Mouse (Mus musculus) common myeloid progenitor, adult 5-6 weeks (primary cell): ENCODE data around the gene Znhit6. TPM values are rescaled to one million over a fixed set of nuclear protein-coding genes. Genes with fewer than 3 reads are reported as not detected.

Experiments
- ATAC-seq: replicated peaks from 2 replicates; pipeline ENCODE4 v1.8.0; 2016; ENCODE audit warnings: low read depth, mild to moderate bottlenecking, moderate TSS enrichment, inconsistent platforms; ENCODE audit not compliant: poor library complexity, severe bottlenecking
- total RNA-seq: library from RNA; stranded (forward); fragments of 200-1000, 187-1606 nt; gene quantifications from 2 replicates; pipeline ENCODE4 v1.2.3, GENCODE M21; 2017

The Znhit6 gene
- total RNA-seq = 32.7 and 34.0 TPM in 2 replicates

GRCm38 (mm10) chr3:145575743-145576481 lies at the start of gene Znhit6:
TSS of gene Znhit6 (plus strand) at chr3:145576205.
- ATAC-seq = peak; percentile 93

GRCm38 (mm10) chr3:145537870-145538269 lies 38.1 kb upstream of the Znhit6 start:
- ATAC-seq = peak; percentile 66

DNA sequence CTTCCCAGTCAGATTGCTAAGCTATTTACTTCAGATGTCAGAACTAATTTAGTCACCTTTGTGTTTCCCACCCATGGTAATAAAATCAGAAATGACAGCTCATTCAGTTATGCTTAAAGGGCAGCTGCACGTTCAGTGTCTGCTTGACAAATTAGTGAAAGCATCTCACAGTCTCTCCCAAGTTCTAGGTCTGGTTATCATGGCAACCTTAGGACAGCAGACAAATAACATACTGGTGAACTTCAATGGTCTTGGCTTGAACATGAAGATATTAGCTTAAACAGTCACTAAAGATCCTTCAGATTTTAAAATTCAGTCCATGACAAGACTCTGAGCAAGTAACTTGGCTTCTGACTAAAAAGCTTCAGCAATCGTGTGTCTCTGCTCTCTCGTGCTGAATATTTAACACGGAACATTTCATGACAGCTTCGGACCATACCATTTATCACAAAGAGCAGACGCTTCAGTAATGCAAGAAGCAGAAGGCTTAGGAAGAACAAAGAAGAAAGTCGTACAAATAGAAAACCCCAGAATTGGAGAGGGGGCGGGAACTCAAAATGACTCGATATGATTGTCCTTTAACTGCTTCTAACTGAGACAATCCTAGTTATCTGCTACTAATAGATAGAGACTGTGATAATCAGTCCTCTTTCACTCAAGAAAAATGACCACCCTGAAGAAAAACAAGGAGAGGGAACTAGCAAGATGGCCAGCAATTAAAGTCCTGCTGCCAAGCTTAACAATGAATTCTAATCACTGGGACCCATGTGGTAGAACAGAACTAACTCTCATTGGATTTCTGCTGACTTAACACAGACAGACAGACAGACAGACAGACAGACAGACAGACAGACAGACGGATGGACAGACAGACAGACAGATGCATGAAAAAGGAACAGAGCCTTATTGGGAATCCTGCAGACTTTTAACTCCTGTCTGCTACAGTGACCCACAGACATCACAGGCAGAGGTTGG lies 27.3 kb upstream of the Znhit6 start:
- no peak for ATAC-seq

- ATAC-seq = no peak
Observed at GRCm38 (mm10) chr3:145550216-145550615, 25.8 kb upstream of the Znhit6 start.

- no peak for ATAC-seq
Observed at GRCm38 (mm10) chr3:145554388-145554787, 21.6 kb upstream of the Znhit6 start.

- ATAC-seq = no peak
Observed at GRCm38 (mm10) chr3:145556206-145556605, 19.8 kb upstream of the Znhit6 start.

GRCm38 (mm10) chr3:145559675-145560074 lies 16.3 kb upstream of the Znhit6 start:
- no peak for ATAC-seq

GRCm38 (mm10) chr3:145560117-145560516 lies 15.9 kb upstream of the Znhit6 start:
- ATAC-seq = no peak

DNA sequence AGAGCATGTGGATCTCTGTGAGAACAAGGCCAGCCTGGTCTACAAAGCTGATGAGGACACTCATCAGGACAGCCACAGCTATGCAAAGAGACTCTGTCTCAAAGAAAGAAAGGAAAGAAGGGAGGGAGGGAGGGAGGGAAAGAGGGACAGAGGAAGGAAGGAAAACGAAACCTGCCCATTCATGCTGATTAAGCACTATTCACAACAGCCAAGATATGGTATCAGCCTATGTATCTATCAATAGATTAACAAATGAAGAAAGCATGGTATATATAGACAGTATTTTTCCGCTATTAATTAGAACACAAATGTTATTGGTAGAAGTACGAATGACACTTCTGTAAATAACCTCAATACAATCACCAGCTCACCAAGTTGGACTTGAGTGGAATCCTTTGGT lies 1.5 kb upstream of the Znhit6 start:
- no peak for ATAC-seq

DNA sequence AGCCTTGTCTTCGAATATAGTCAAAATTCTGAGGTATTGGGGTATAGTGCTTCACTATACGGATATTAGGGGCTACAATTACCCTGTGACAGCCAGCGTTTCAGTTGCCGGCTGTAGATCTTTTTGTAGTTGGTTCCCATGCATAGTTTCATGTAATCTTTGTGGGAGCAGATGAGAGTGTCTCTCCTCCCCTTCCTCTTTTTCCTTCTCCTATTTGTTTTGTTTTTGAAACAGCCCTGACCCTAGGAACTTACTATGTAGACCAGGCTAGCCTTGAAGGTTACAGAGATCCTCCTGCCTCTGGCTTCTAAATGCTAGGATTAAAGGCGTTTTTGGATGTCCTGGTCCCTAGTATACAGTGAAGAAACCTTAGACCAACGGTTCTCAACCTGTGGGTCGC lies 665 bp upstream of the Znhit6 start:
- ATAC-seq = no peak

DNA sequence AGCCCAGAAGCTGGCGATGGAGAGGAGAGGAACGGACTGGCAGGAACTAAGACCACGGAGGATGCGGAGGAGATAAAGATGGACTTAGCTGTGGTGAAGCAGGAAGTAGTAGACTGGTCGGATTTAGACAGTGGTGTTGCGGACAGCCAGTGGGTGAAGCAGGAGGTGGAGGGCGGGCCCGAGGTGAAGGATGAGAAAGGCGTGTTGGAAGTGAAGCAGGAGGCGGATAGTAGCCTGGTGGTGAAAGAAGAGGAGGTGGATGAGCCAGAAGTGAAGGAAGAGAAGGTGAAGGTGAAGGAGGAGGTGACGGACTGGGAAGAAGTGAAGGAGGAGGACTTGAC lies 447 bp downstream of the Znhit6 start:
- ATAC-seq = peak; percentile 76; the same call in 1 of the 2 replicates

- ATAC-seq = no peak
Observed at GRCm38 (mm10) chr3:145576876-145577275, 871 bp downstream of the Znhit6 start.

- no peak for ATAC-seq
Observed at GRCm38 (mm10) chr3:145583043-145583442, 7.0 kb downstream of the Znhit6 start.

GRCm38 (mm10) chr3:145583522-145584200 lies 7.7 kb downstream of the Znhit6 start:
- no peak; the same call in 1 of the 2 replicates for ATAC-seq

GRCm38 (mm10) chr3:145590562-145590961 lies 14.6 kb downstream of the Znhit6 start:
- ATAC-seq = peak; percentile 54; the same call in 1 of the 2 replicates

- no peak for ATAC-seq
Observed at GRCm38 (mm10) chr3:145591841-145592542, 16.0 kb downstream of the Znhit6 start.

DNA sequence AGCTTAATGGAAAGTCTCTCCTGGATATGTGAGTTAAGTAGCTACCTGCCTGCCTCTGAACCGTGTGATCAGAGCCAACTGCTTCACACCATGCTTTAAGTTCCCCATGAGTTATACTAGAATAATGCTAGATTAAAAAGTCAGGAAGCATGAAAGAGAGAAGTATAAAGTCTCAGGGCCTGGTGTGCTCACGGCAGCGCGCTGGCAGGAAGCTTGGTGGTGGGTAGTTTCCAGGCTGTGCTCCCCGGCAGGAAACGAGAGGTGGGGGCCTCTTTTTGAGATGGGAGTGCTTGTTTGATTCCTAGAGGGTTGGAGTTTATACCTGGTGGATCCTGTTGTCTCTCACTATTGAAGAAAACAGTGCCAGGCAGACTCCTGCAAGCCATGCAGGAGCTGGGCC lies 19.3 kb downstream of the Znhit6 start:
- ATAC-seq = 0 out of 2 replicates have a peak, but pooled peaks have one; percentile 46

DNA sequence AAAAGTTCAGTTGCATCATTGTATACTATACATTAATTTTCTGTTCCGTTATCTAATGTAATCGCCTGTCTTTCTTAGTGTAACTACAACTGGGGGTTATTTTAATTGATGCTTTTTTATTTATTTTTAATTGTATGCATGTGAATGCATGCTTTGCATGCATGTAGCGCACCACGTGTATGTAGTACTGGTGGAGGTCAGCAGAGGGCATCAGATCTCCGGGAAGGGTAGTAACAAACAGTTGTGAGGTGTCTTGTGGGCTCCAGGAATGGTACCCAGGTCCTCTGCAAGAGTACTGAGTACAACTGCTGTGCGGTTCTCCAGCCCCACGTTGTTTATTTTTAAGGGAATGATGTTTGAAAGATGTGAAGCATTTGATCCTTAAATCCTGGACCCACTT lies 23.1 kb downstream of the Znhit6 start:
- ATAC-seq = no peak

GRCm38 (mm10) chr3:145600801-145601200 lies 24.8 kb downstream of the Znhit6 start:
- no peak for ATAC-seq

DNA sequence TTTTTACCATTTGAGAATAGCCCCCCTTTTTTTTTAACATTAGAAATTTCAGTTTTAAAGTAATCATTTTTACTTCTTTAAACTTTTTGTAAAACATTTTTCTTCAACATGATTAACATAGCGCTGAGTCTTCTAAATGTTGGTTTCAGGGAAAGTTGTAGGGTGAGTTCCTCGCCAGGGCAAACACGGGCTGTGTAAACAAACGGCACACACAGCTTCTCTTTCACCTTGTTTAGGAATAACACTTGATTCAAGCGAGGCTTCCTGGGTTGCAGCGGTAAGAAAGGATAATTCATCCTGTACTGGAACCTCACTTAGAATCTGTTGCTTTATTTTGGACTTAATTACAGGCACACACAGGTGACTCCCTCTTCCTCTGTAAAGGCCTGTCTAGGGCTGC lies 25.3 kb downstream of the Znhit6 start:
- ATAC-seq = no peak
